Mouse (Mus musculus) spleen, adult 2 months (tissue): ENCODE data around the gene Olfr412. TPM values are rescaled to one million over a fixed set of nuclear protein-coding genes. Genes with fewer than 3 reads are reported as not detected.

Experiments used
- DNase-seq, 2 experiments: peaks; one replicate each; pipeline versions ENCODE4 v3.0.0 to v3.0.0-alpha.2; 2012 to 2021; ENCODE audit warnings: low spot score in 2 of 2, low read depth in 1 of 2
- H3K27ac ChIP-seq: fragments of 200-500 bp; 2 replicates; pipeline ENCODE4 v1.5.1; 2012; ENCODE audit warnings: low read length, inconsistent platforms; ENCODE audit not compliant: insufficient read depth
- H3K27me3 ChIP-seq: fragments of 200-500 bp; 2 replicates; pipeline ENCODE4 v1.6.1; 2012; ENCODE audit warnings: mild to moderate bottlenecking, moderate library complexity, low read length, inconsistent platforms; ENCODE audit not compliant: control insufficient read depth, insufficient read depth
- H3K36me3 ChIP-seq: fragments of 200-500 bp; 2 replicates; pipeline ENCODE4 v1.6.1; 2012; ENCODE audit warnings: mild to moderate bottlenecking, low read length, inconsistent platforms; ENCODE audit not compliant: control insufficient read depth, insufficient read depth
- H3K4me1 ChIP-seq: fragments of 200-500 bp; 2 replicates; pipeline ENCODE4 v1.6.1; 2011; ENCODE audit warnings: inconsistent platforms; ENCODE audit not compliant: control insufficient read depth, insufficient read depth, insufficient read length
- H3K4me3 ChIP-seq: fragments of 200-500 bp; 2 replicates; pipeline ENCODE4 v1.5.1; 2011; ENCODE audit warnings: mild to moderate bottlenecking, inconsistent platforms; ENCODE audit not compliant: insufficient read depth, insufficient read length; ENCODE audit errors: extremely low read depth
- CTCF ChIP-seq: fragments of 200-500 bp; IDR thresholded peaks from 2 replicates; pipeline ENCODE4 v1.5.1; 2011; ENCODE audit warnings: mild to moderate bottlenecking, inconsistent platforms; ENCODE audit not compliant: insufficient read depth, insufficient read length, insufficient replicate concordance; ENCODE audit errors: extremely low read depth
- POLR2A ChIP-seq: fragments of 200-500 bp; IDR thresholded peaks from 2 replicates; pipeline ENCODE4 v1.6.1; 2011; ENCODE audit warnings: low read depth, low read length, inconsistent platforms
- WGBS: fragments of 180-500 bp; shearing (Covaris S2); methylation state at CpG from one replicate; pipeline ENCODE4 v1.1.7; 2018; 5-methylcytosine and 5-hydroxymethylcytosine counted together
- polyA plus RNA-seq: library from polyadenylated mRNA; depleted of rRNA; stranded (reverse); fragments of >200 nt; gene quantifications from 2 replicates; pipeline ENCODE4 v1.2.3, GENCODE M21; 2012

Olfr412 gene
- polyA plus RNA-seq, 1 experiment, result not detected

GRCm38 (mm10) chr11:74379166-74379873 is 17.5 kb downstream of the Olfr412 start:
- TF ChIP-seq CTCF, result no peak
- TF ChIP-seq POLR2A, result no peak
- Histone ChIP-seq H3K4me1 (no peaks in the 10 kb centered on the region), H3K4me3 (no peak overlapping the region), H3K27me3 (no peaks in the 10 kb centered on the region), H3K36me3 (no peaks in the 10 kb centered on the region), H3K27ac (no peak overlapping the region)
- WGBS, result 65% methylated on average over 4 of the region's 4 CpGs
- no peak for DNase-seq

DNA sequence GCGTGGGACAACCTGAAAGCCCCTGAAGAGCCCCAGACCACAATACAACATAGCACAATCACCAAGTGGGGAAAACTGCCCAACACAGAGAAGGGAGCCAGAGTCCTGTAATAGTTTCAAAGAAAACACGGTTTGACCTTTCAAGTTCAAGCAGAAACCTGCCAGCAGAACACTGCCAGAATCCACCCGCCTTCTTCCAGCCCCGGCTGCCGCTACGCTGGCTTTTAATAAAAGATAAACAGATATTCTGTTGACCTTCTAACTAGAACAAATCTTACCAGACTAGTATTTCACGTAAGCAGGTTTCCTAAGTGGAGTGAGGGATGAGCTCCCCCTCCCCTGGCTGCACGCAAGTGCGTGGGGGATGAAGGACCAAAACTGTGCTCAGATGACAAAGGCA is 23.8 kb downstream of the Olfr412 start:
- H3K27ac ChIP-seq, result no peak overlapping the region
- no peak for DNase-seq
- H3K4me1 ChIP-seq, result no peaks in the 10 kb centered on the region
- TF ChIP-seq POLR2A (no peak), CTCF (no peak)
- WGBS, result 96% methylated on average over 9 of the region's 9 CpGs
- H3K4me3 ChIP-seq, result no peak overlapping the region
- no peaks in the 10 kb centered on the region for H3K27me3 ChIP-seq
- H3K36me3 ChIP-seq, result no peaks in the 10 kb centered on the region

GRCm38 (mm10) chr11:74387203-74387602 is 25.3 kb downstream of the Olfr412 start:
- Histone ChIP-seq H3K4me1 (no peaks in the 10 kb centered on the region), H3K27ac (no peak overlapping the region), H3K4me3 (no peak overlapping the region), H3K36me3 (no peaks in the 10 kb centered on the region), H3K27me3 (no peaks in the 10 kb centered on the region)
- 88% methylated on average over 5 of the region's 5 CpGs for WGBS
- DNase-seq, result no peak
- TF ChIP-seq POLR2A (no peak), CTCF (no peak)

- Histone ChIP-seq H3K4me3 (no peak overlapping the region), H3K4me1 (no peaks in the 10 kb centered on the region), H3K27ac (no peak overlapping the region), H3K36me3 (no peaks in the 10 kb centered on the region), H3K27me3 (no peaks in the 10 kb centered on the region)
- 71% methylated on average over 11 of the region's 11 CpGs for WGBS
- no peak for DNase-seq
- TF ChIP-seq POLR2A (no peak), CTCF (no peak)
Observed at GRCm38 (mm10) chr11:74391899-74392298, 30.0 kb downstream of the Olfr412 start.

DNA sequence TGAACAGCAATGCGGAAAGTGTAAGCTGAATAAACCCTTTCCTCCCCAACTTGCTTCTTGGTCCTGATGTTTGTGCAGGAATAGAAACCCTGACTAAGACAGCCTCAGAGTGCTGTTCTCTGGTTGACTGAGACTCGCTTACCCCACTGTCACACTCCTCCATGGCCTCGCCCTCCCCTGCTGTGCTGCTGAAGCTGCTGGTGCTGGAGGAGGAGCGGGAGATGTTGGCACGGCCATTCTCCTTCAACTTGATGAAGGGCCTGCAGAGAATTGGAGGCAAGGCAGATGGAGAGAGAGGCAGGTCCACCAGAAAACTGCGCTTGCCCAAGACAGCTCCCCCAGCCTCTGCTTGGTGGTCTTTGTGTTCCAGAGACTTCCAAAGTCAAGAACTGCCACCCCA is 31.0 kb downstream of the Olfr412 start:
- no peak overlapping the region for H3K4me3 ChIP-seq
- no peak for TF ChIP-seq POLR2A
- no peak for TF ChIP-seq CTCF
- H3K4me1 ChIP-seq, result no peaks in the 10 kb centered on the region
- no peak overlapping the region for H3K27ac ChIP-seq
- WGBS, result 90% methylated on average over 6 of the region's 6 CpGs
- no peaks in the 10 kb centered on the region for H3K36me3 ChIP-seq
- H3K27me3 ChIP-seq, result no peaks in the 10 kb centered on the region
- no peak for DNase-seq

GRCm38 (mm10) chr11:74393489-74393888 is 31.6 kb downstream of the Olfr412 start:
- H3K36me3 ChIP-seq, result no peaks in the 10 kb centered on the region
- DNase-seq, result no peak
- 93% methylated on average over 5 of the region's 5 CpGs for WGBS
- H3K27ac ChIP-seq, result no peak overlapping the region
- no peak for TF ChIP-seq POLR2A
- TF ChIP-seq CTCF, result no peak
- no peaks in the 10 kb centered on the region for H3K27me3 ChIP-seq
- H3K4me3 ChIP-seq, result no peak overlapping the region
- no peaks in the 10 kb centered on the region for H3K4me1 ChIP-seq

- H3K4me3 ChIP-seq, result no peak overlapping the region
- no peaks in the 10 kb centered on the region for H3K36me3 ChIP-seq
- no peak for DNase-seq
- no peaks in the 10 kb centered on the region for H3K27me3 ChIP-seq
- 88% methylated on average over 18 of the region's 18 CpGs for WGBS
- no peak for TF ChIP-seq POLR2A
- no peak for TF ChIP-seq CTCF
- no peaks in the 10 kb centered on the region for H3K4me1 ChIP-seq
- H3K27ac ChIP-seq, result no peak overlapping the region
Observed at GRCm38 (mm10) chr11:74395583-74395982, 33.7 kb downstream of the Olfr412 start.
